Mouse (Mus musculus): ENCODE results near the gene Tmem97.
A peak's percentile ranks its signal among the peaks of the same experiment; 100 is the strongest.

The Tmem97 gene

DNA sequence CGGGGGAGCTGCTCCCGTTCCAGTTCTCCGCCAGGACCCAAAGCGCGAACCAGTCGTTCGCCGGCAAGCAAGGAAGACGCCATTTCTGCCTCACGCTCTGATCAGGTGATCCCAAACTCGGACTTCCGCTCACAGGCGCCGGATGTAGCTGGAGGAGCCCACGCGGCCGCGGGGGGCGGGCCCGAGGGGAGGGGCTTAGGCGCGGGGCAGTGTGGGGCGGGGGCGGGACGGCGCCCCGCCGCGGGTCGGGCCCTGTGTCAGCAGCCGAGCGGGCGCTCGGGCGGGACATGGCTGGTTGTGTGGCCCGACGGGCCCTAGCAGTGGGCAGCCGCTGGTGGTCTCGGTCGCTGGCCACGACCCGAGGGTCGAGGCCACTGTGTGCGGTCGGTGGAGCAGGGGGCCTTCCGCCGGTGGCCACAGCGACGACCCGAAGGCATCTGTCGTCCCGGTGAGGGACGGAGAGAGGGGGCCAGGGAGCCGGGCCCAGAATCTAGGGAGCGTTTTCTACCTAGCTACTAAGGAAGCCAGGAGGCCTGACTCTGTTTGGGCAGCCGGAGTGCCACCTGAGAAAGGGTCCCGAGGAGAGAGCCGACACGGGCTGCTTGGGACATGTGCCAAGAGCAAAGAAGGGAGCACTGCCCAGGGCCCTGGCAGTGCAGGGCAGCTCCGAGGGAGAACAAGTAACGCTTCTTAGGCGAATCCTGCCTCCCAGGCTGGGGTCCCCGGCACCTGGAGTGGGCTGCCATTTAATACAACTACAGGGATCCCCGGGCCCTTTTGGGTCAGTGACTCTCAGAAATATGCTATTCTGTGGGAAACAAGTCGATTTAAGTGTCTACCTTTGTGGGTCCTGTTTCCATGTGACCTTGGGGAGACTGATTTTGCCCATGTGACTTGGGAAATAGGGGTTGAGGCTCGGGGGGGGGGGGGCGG, 38.3 kb downstream of the Tmem97 start, which contains the start of the genes Tmem199 and Poldip2:
TSS of gene Tmem199 (minus strand) at position 148 of the 933 bp plus-strand sequence.
TSS of gene Poldip2 (plus strand) at position 169 of the 933 bp plus-strand sequence.
- DNase-seq (ENCODE audit: low spot score): peak; percentile 84

DNA sequence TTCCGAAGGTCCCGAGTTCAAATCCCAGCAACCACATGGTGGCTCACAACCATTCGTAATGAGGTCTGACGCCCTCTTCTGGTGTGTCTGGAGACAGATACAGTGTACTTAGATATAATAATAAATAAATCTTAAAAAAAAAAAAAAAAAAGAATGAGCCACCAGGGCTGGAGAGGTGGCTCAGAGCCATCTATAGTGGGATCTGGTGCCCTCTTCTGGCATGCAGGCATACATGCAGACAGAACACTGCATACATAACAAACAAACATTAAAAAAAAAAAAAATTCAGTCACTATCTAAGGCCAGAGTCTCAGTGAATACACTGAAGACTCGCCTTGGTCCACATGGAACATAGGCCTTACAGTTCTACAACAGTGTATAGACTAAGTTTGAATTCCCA, 41.4 kb downstream of the Tmem97 start:
- no peak for DNase-seq (ENCODE audit: low spot score)

DNA sequence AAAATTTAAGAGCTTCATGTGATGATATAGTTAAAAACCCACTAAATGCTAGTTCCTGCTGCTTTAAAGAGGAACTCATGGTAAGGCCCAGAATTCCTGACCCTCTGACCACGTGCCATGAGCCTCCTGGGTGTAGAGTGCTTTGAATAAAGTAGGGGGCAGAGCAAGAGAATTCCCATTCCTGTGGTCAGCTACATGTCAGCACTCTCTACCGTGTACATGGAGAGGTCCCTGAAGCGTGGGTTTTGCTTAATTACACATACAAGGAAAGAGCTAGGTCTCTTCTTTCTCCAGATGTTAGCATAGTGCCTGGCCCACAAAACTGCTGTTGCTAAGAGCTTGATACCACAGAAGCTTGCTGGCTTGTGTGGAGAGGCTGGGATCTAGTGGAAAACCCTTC, 45.1 kb downstream of the Tmem97 start:
- no peak for DNase-seq (ENCODE audit: low spot score)

DNA sequence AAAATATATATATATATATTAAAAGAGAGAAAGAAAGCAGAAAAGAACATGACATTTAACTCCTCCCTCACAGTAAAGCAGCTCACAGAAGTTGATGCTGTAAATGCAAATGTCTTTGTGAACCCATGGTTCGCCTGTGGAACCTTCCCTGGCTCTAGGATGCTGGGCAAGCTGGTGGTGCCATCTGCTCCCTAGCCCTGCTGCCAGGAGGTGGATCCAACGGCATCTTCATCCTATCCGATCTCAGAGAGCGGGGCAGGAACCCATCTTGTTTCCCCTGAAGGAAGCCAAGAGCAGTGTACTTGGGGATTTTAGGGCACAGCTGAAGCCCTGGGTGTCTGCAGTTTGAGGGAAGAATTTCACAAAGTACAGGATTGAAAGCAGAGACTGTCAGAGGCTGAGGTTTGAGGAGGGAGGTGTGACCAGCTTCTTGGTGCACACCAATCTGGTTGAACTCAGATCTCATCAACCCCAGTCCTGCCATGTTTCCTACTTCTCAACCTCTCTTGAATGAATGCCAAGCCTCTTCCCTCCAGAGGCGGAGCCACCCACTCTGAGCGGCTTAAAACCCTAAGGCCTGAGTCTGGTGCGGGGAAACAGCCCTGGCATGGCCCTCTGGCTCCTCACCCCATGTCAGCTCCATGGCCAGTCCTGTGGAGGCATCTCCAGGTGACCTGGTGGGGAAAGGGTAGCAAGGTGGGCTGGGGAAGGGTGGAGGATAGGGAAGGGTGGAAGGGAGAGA, 47.5 kb downstream of the Tmem97 start, which contains the start of gene Sebox:
TSS of gene Sebox (plus strand) at position 539 of the 742 bp plus-strand sequence.
- DNase-seq (ENCODE audit: low spot score): no peak

GRCm38 (mm10) chr11:78501529-78501928, 49.0 kb downstream of the Tmem97 start:
- DNase-seq (ENCODE audit: low spot score): no peak

- no peak for DNase-seq (ENCODE audit: low spot score)
Measured at GRCm38 (mm10) chr11:78500623-78501202, 49.9 kb downstream of the Tmem97 start.

DNA sequence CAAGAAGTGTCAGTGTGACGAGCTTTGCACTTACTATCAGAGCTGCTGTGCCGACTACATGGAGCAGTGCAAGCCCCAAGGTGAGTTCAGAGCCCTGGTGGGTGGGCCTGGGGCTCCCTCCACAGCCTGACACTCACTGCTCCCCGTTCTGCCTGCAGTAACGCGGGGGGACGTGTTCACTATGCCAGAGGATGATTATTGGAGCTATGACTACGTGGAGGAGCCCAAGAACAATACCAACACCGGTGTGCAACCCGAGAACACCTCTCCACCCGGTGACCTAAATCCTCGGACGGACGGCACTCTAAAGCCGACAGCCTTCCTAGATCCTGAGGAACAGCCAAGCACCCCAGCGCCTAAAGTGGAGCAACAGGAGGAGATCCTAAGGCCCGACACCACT, 51.0 kb downstream of the Tmem97 start:
- no peak for DNase-seq (ENCODE audit: low spot score)

- no peak for DNase-seq (ENCODE audit: low spot score)
Measured at GRCm38 (mm10) chr11:78499004-78499403, 51.6 kb downstream of the Tmem97 start, which contains the start of gene Vtn. Vtn (plus strand) TSS chr11:78499091.

- peak; percentile 86 for DNase-seq (ENCODE audit: low spot score)
Measured at GRCm38 (mm10) chr11:78497544-78498522, 52.7 kb downstream of the Tmem97 start, which contains the start of gene Sarm1. Sarm1 (minus strand) TSS chr11:78497754.

GRCm38 (mm10) chr11:78497071-78497541, 53.5 kb downstream of the Tmem97 start:
- DNase-seq (ENCODE audit: low spot score): no peak

GRCm38 (mm10) chr11:78495904-78496303, 54.7 kb downstream of the Tmem97 start:
- DNase-seq (ENCODE audit: low spot score): no peak

Data from urinary bladder, postnatal 25 days (tissue).